Mouse (Mus musculus): ENCODE measurements around the gene Klf11. TPM values are rescaled to one million over a fixed set of nuclear protein-coding genes. Genes with fewer than 3 reads are reported as not detected.

Klf11 gene
- polyA plus RNA-seq, 1 experiment from 2014 or later: 13.2 TPM

DNA sequence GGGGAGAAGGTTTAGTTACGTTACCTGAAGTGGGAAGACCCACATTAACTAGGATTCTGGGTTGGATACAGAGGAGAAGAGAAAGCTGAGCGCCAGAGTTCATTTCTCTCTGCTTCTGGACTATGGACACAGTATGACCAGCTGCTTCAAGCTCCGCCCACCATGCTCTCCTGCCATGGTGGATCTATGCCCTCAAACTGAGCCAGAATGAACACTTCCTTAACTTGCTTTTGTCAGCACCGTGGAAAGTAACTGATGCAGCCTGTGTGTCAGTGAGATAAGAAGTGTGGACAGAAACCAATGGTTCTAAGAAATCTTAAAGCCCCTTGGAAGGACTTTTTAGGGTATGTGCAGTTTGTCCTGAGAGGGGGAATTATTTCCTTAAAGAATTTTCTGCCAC is 7.9 kb downstream of the Klf11 start:
- H3K4me1 ChIP-seq: peaks cover 26% of the 10 kb centered on the region
- no peaks in the 10 kb centered on the region for H3K9me3 ChIP-seq (replicated peaks)
- 91% methylated on average over 4 of the region's 4 CpGs for WGBS
- H3K4me2 ChIP-seq: no peak overlapping the region
- no peaks in the 10 kb centered on the region for H3K27me3 ChIP-seq
- no peak overlapping the region for H3K9ac ChIP-seq
- H3K4me3 ChIP-seq (replicated peaks): no peak overlapping the region
- ATAC-seq (replicated peaks; ENCODE audit: low FRiP score): no peak
- H3K27ac ChIP-seq: no peak overlapping the region
- peaks cover 81% of the 10 kb centered on the region for H3K36me3 ChIP-seq

DNA sequence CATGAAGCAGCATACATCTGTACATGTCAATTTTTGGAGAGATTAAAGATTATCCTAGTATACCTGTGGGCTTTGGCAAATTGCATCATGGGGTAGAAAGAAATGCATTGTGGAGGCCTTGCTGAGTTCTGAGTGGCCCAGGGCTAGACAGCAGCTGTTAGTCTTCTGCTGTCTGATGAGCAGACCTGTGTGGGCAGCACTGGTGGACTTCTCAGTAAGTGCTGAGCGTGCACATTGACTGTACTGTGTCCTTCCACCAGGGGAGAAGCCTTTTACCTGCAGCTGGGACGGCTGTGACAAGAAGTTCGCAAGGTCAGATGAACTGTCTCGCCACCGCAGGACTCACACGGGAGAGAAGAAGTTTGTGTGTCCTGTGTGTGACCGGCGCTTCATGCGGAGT is 8.8 kb downstream of the Klf11 start:
- Histone ChIP-seq H3K4me3 (replicated peaks) (no peak overlapping the region), H3K9ac (no peak overlapping the region), H3K4me2 (no peak overlapping the region), H3K27ac (no peak overlapping the region), H3K27me3 (no peaks in the 10 kb centered on the region), H3K36me3 (peaks cover 75% of the 10 kb centered on the region), H3K4me1 (peaks cover 18% of the 10 kb centered on the region), H3K9me3 (replicated peaks) (no peaks in the 10 kb centered on the region)
- 88% methylated on average over 9 of the region's 9 CpGs for WGBS
- ATAC-seq (replicated peaks; ENCODE audit: low FRiP score): no peak

DNA sequence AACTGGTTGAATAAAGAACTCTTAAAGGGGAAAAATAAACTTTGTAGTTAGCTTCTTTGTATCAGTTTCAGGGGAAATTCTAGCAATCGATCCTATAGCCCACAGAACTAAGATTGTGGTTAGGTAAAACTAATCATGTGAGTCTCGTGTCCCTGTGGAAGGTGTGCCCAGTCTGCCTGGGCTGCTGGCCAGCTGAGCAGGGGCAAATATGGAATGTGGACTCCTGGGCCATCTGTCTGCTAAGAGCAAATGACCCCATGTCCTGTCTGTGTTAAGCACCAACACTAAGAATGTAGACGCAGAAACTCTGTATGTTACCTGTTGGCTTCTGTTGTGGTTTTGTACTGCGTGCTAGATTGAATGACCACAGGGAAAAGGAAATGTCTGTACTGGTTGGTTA is 10.0 kb downstream of the Klf11 start:
- H3K4me1 ChIP-seq: peaks cover 8% of the 10 kb centered on the region
- H3K9ac ChIP-seq: no peak overlapping the region
- H3K4me2 ChIP-seq: no peak overlapping the region
- 86% methylated on average over 4 of the region's 4 CpGs for WGBS
- no peaks in the 10 kb centered on the region for H3K9me3 ChIP-seq (replicated peaks)
- H3K4me3 ChIP-seq (replicated peaks): no peak overlapping the region
- H3K36me3 ChIP-seq: peaks cover 73% of the 10 kb centered on the region
- no peaks in the 10 kb centered on the region for H3K27me3 ChIP-seq
- no peak overlapping the region for H3K27ac ChIP-seq
- no peak for ATAC-seq (replicated peaks; ENCODE audit: low FRiP score)

DNA sequence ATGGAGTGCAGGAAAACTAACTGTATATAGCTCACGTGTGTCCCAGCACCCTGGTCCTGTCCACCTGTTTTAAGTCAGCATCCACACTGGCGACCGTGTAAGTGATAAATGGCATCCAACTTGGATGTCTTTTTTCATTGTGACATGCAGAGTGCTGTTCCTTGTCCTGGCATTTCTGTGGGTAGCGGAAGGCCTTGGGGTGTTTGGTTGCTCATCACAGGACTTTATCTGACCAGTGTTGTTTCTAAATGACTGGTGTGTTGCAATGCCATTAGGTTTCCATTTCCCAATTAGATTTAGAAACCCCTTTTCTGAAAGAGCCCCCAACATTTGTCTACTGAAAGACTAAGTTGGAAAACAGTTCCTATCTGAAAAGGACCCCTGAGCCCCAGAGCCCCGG is 11.1 kb downstream of the Klf11 start:
- 86% methylated on average over 5 of the region's 5 CpGs for WGBS
- no peaks in the 10 kb centered on the region for H3K4me1 ChIP-seq
- ATAC-seq (replicated peaks; ENCODE audit: low FRiP score): no peak
- H3K27ac ChIP-seq: no peak overlapping the region
- H3K36me3 ChIP-seq: peaks cover 72% of the 10 kb centered on the region
- H3K27me3 ChIP-seq: no peaks in the 10 kb centered on the region
- H3K4me2 ChIP-seq: no peak overlapping the region
- no peaks in the 10 kb centered on the region for H3K9me3 ChIP-seq (replicated peaks)
- no peak overlapping the region for H3K9ac ChIP-seq
- H3K4me3 ChIP-seq (replicated peaks): no peak overlapping the region

DNA sequence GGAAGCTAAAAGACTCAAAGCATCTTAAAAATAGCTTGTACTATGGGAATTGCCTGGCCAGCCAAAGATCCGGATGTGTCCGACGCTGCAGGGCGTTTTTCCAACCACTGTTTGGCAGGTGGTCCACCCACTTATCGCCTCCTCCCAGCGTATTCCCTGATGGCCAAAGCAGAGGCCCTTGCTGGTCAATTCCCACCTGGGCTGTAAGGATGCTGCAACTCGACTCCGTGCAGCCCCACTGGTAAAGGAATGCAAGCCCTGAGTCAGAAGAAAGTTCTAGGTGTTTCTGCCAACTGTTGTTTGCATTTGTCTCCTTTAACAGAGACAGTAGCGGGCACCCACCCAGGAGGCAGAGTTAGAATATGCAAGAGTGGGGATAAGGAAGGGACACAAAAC is 29.0 kb downstream of the Klf11 start:
- Histone ChIP-seq H3K27ac (peak overlapping the region; percentile 90), H3K9ac (peak overlapping the region; percentile 77), H3K4me3 (replicated peaks) (peak overlapping the region; percentile 68), H3K4me2 (peak overlapping the region; percentile 91), H3K27me3 (peaks cover 25% of the 10 kb centered on the region), H3K4me1 (peaks cover 57% of the 10 kb centered on the region), H3K36me3 (no peaks in the 10 kb centered on the region; the same call in 1 of the 2 replicates), H3K9me3 (replicated peaks) (no peaks in the 10 kb centered on the region)
- WGBS: 13% methylated on average over 9 of the region's 9 CpGs
- ATAC-seq (replicated peaks; ENCODE audit: low FRiP score): no peak

DNA sequence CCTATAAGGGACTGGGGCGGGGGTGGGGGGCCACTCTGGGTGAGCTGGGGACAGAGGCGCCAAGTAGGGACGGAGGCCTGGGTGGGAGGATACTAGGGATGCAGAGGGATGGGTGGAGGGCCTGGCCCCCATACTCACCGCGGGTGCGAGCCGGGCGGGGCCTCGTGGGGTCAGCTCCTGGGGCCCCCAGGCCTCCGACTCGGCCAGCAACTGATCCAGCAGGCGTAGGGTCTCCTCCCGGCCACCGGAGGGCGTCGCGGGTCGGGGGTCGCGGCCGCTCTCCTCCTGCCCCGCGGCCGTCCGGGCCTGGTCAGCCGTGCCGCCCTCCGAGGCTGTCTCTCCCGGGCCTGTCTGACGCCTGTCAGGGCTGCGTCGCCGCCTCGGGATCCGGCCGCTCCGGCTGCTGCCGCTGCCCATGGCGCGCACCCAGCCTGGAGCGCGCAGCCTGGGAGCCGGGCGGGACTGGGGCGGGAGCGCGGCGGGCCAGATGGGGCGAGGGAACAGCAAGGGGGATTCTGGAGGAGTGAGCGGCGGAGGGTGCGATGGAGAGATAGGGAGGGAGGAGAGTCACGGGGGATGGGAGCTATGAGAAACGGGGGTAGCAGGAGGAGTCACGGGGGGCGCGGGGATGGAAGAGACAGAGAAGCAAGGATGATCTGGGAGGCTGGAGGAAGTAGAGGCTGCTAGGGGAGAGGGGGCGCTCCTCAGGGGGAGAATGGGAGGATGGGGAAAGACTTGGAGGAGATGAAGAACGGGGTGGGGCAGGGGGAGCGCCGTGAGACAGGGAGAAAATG is 29.6 kb downstream of the Klf11 start:
- peak overlapping the region; percentile 90 for H3K27ac ChIP-seq
- WGBS: under 1% methylated on average over 61 of the region's 61 CpGs
- H3K27me3 ChIP-seq: peaks cover 25% of the 10 kb centered on the region
- peak overlapping the region; percentile 91 for H3K4me2 ChIP-seq
- peaks cover 59% of the 10 kb centered on the region for H3K4me1 ChIP-seq
- H3K9me3 ChIP-seq (replicated peaks): no peaks in the 10 kb centered on the region
- H3K4me3 ChIP-seq (replicated peaks): peak overlapping the region; percentile 68
- H3K36me3 ChIP-seq: no peaks in the 10 kb centered on the region; the same call in 1 of the 2 replicates
- peak; percentile 61 for ATAC-seq (replicated peaks; ENCODE audit: low FRiP score)
- peak overlapping the region; percentile 77 for H3K9ac ChIP-seq

DNA sequence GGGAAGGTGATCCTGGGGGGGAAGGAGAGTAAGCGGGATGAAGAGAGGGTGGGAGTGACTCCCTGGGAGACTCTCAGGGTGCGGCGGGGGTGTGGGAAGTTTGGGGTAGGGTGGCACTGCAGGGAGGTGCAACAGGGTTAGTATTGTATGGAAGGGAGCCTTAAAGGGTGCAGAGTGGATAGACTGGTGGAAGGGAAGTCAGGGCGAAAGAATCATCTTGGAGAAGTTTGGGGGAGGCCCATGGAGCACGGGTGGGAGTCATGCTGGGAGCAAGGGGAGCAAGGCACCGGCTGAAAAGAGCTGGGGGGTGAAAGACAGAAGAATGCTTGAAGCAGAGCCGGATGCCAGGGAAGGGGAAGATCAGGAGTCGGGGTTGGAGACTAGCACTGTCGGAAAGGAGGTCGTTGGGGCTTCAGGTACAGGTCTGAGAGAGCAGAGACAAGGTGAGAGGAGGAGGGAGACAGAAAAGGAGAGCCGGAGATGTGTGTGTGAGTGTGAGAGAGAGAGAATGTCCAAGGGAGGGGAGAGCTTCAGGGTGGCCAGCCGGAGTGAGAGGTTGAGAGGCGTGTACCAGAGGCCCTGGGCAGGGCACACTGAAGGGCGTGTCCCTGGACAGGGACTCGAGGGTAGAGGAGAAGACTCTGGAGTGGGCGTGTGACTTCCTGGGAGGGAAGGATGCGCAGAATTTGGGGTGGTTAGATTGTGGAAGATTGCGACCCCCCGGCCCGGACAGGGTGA is 30.4 kb downstream of the Klf11 start, which contains the start of gene Cys1:
Cys1 (minus strand) TSS at position 528 of the 738 bp plus-strand sequence.
- no peaks in the 10 kb centered on the region for H3K36me3 ChIP-seq
- H3K9me3 ChIP-seq (replicated peaks): no peaks in the 10 kb centered on the region
- H3K27me3 ChIP-seq: peaks cover 25% of the 10 kb centered on the region
- WGBS: 3% methylated on average over 20 of the region's 20 CpGs
- peak within 1 kb of the TSS; percentile 68 for H3K4me3 ChIP-seq (replicated peaks)
- ATAC-seq (replicated peaks; ENCODE audit: low FRiP score): peak; percentile 65
- peak within 1 kb of the TSS; percentile 91 for H3K4me2 ChIP-seq
- peak within 1 kb of the TSS; percentile 90 for H3K27ac ChIP-seq
- H3K9ac ChIP-seq: peak within 1 kb of the TSS; percentile 77
- H3K4me1 ChIP-seq: peaks cover 53% of the 10 kb centered on the region

DNA sequence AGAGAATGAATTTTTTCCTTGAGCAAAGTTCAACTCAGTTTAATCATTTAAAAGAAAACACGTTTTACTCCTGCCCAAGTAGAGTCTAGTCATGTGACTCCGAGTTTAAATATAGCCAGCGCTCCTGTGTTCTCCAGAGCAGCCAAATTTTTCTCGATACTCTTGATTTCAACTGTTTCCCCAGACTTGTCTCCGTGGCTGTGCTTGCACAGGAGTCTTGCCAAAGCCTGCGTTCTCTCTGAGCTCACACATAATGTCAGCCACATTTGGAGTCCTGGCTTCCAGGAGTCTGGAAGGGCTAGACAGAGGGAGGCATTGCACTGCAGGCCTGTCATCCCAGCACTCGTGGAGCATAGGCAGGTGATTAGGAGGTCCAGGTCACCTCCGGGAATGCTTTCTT is 31.5 kb downstream of the Klf11 start:
- H3K9ac ChIP-seq: no peak overlapping the region
- WGBS: 42% methylated on average over 8 of the region's 8 CpGs
- H3K4me3 ChIP-seq (replicated peaks): peak overlapping the region; percentile 4; the same call in 1 of the 2 replicates
- peaks cover 25% of the 10 kb centered on the region for H3K27me3 ChIP-seq
- no peaks in the 10 kb centered on the region for H3K36me3 ChIP-seq
- peak overlapping the region; percentile 90 for H3K27ac ChIP-seq
- ATAC-seq (replicated peaks; ENCODE audit: low FRiP score): no peak
- peak overlapping the region; percentile 91 for H3K4me2 ChIP-seq
- H3K9me3 ChIP-seq (replicated peaks): no peaks in the 10 kb centered on the region
- peaks cover 62% of the 10 kb centered on the region for H3K4me1 ChIP-seq

DNA sequence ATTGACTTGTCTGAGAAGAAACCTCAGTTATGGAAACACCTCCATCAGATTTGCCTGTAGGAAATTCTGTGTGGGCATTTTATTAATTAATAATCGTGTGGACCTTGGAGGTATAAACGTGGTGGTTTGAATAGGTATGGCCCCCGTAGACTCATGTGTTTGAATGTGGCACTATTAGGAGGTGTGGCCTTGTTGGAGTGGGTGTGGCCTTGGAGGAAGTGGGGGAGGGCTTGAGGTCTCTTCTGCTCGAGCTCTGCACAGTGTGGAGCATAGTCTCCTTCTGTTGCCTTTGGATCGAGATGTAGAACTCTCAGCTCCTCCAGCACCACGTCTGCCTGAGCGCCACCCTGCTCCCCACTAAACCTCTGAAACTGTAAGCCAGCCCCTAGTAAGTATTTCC is 32.4 kb downstream of the Klf11 start:
- Histone ChIP-seq H3K4me3 (replicated peaks) (no peak overlapping the region), H3K4me1 (peaks cover 62% of the 10 kb centered on the region), H3K27ac (0 out of 2 replicates have a peak overlapping the region, but pooled peaks have one; percentile 7), H3K36me3 (no peaks in the 10 kb centered on the region), H3K27me3 (peaks cover 25% of the 10 kb centered on the region), H3K9me3 (replicated peaks) (no peaks in the 10 kb centered on the region), H3K9ac (no peak overlapping the region), H3K4me2 (no peak overlapping the region)
- no peak for ATAC-seq (replicated peaks; ENCODE audit: low FRiP score)
- WGBS: 71% methylated on average over 7 of the region's 7 CpGs

DNA sequence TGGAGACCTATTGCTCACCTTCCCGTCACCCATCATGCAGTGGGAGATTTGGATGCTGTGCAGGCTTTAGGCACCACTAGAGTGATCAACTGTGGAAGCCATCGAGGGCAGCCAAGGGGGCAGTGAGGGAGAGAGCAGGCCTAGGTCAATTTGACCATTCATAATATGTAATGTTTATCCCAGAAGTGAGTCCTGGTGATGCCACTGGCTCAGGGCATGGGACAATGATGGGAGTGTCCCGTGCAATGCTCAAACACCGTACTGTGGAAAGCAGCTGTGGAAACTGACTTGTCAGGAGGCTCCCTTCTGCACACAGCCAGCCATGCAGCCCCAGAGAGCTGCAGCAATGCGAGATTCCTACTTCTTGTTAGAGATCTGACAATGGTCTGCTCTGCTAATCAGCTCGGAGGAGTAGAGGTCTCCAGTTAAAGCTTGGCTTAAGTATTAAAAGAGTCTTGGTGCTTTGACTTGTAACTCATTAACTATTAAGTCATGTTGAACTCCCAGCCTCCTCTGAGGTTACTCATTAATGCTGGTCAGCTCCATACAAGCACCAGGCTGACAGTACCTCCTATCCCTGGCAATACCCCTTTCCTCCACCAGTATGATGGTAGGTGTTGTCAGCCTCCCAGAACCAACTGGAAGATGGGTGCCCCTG is 35.1 kb downstream of the Klf11 start:
- Histone ChIP-seq H3K27ac (peak overlapping the region; percentile 94), H3K9ac (no peak overlapping the region), H3K9me3 (replicated peaks) (no peaks in the 10 kb centered on the region), H3K27me3 (peaks cover 20% of the 10 kb centered on the region), H3K36me3 (no peaks in the 10 kb centered on the region), H3K4me2 (peak overlapping the region; percentile 22; the same call in 1 of the 2 replicates), H3K4me3 (replicated peaks) (no peak overlapping the region), H3K4me1 (peaks cover 43% of the 10 kb centered on the region)
- 47% methylated on average over 6 of the region's 6 CpGs for WGBS
- peak; percentile 86 for ATAC-seq (replicated peaks; ENCODE audit: low FRiP score)

DNA sequence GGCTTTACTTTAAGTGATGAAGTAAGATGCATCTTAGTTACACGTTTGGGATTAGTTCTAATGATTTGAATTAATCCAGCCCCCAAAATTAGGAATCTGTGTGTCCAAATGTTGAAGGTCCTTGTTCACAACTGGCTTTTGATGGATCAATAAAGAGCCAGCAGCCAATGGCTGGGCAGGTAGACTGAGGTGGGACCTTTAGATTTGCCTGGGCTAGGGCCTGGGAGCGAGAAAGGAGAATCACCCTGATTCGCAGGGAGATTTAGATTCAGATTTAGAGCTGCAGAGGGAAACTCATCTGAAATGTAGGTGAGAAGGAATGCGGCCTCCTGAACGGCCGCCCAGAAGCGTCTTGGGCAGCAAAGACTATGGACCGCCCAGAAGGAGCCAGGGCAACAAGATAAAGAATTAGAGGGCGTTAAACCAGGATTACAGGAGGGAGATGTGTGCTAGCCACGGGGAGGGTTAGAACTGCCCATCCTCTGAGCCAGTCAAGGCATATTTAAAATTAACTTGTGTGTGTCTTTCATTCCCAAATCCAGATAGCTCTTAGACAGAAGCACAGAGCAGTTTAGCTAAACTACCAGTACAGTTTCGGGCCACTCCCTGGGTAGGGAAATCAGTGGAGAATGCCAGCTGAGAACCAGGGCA is 35.7 kb downstream of the Klf11 start:
- H3K36me3 ChIP-seq: no peaks in the 10 kb centered on the region
- peaks cover 37% of the 10 kb centered on the region for H3K4me1 ChIP-seq
- WGBS: 59% methylated on average over 11 of the region's 11 CpGs
- ATAC-seq (replicated peaks; ENCODE audit: low FRiP score): 0 out of 2 replicates have a peak, but pooled peaks have one; percentile 19
- no peak overlapping the region for H3K4me2 ChIP-seq
- 0 out of 2 replicates have a peak overlapping the region, but pooled peaks have one; percentile 8 for H3K9ac ChIP-seq
- peaks cover 14% of the 10 kb centered on the region for H3K27me3 ChIP-seq
- peak overlapping the region; percentile 94 for H3K27ac ChIP-seq
- no peak overlapping the region for H3K4me3 ChIP-seq (replicated peaks)
- no peaks in the 10 kb centered on the region for H3K9me3 ChIP-seq (replicated peaks)

All from kidney, embryonic 15.5 days (tissue).